Mouse (Mus musculus) bone marrow macrophage, adult 2 months (primary cell): ENCODE results near the gene Zdhhc17.

ENCODE experiments used
- CTCF ChIP-seq: IDR thresholded peaks from 2 replicates; pipeline ENCODE4 v1.5.1; 2012; ENCODE audit warnings: low read depth, mild to moderate bottlenecking, low read length, moderate library complexity
- POLR2A ChIP-seq: IDR thresholded peaks from 2 replicates; pipeline ENCODE4 v1.6.1; 2012; ENCODE audit warnings: mild to moderate bottlenecking, low read depth, low read length, borderline replicate concordance

DNA sequence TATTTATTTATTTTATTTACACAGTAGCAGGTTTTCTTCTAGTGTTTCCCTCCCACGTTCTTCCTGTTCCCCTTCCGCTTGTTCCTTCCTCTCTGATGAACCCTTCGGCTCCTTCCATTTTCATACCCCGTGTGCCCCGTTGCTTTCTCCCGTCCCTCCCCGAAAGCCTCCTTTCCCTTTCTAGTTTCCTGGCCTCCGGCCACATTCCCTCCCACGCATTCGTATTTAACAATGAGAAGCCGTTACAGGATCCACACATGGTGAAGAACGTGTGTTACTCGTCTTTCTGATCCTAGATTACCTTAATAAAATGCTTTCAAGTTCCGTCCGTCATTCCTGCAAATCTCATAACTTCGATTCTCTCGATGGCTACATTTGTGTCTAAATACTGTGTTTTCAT, 4.5 kb upstream of the Zdhhc17 start:
- TF ChIP-seq CTCF (no peak), POLR2A (no peak)
